Mouse (Mus musculus) embryonic facial prominence, embryonic 10.5 days (tissue): ENCODE data around the gene Ccdc114. TPM values are rescaled to one million over a fixed set of nuclear protein-coding genes. Genes with fewer than 3 reads are reported as not detected.

Experiments used
- polyA plus RNA-seq: library from polyadenylated mRNA; unstranded; fragments of >200 nt; fragmentation: Nextera tagmentation; extraction: Ambion mirVana; gene quantifications from 2 replicates; pipeline ENCODE4 v1.2.1, GENCODE M21; 2016

The Ccdc114 gene
- polyA plus RNA-seq, 1 experiment from 2014 or later: 4.6 TPM

Other genes starting within 250 kb of the Ccdc114 start
- 0.28 and 0.42 TPM in 2 replicates for gene Ntn5, start 240.1 kb upstream of the Ccdc114 start, polyA plus RNA-seq
- gene Sec1, start 229.7 kb upstream of the Ccdc114 start, polyA plus RNA-seq: 0.55 and 0.64 TPM in 2 replicates
- 8.5 and 9.1 TPM in 2 replicates for gene Car11, start 224.2 kb upstream of the Ccdc114 start, polyA plus RNA-seq
- gene Dbp, start 219.0 kb upstream of the Ccdc114 start, polyA plus RNA-seq: 3.6 and 4.3 TPM in 2 replicates
- gene Rpl18, start 208.6 kb upstream of the Ccdc114 start, polyA plus RNA-seq: 1,168 and 1,206 TPM in 2 replicates
- gene Sphk2, start 206.1 kb upstream of the Ccdc114 start, polyA plus RNA-seq: 41.5 and 42.1 TPM in 2 replicates
- gene Fam83e, start 202.9 kb upstream of the Ccdc114 start, polyA plus RNA-seq: 1.8 and 2.2 TPM in 2 replicates
- gene Spaca4, start 198.3 kb upstream of the Ccdc114 start, polyA plus RNA-seq: 0.22 TPM in 1 of 2 replicates, not detected in the other
- gene Lmtk3, start 140.3 kb upstream of the Ccdc114 start, polyA plus RNA-seq: 2.1 and 3.0 TPM in 2 replicates
- 1.6 and 1.7 TPM in 2 replicates for gene Sult2b1, start 139.4 kb upstream of the Ccdc114 start, polyA plus RNA-seq
- 157 and 161 TPM in 2 replicates for gene Cyth2, start 109.5 kb upstream of the Ccdc114 start, polyA plus RNA-seq
- 0.88 and 1.5 TPM in 2 replicates for gene Kcnj14, start 99.3 kb upstream of the Ccdc114 start, polyA plus RNA-seq
- 127 and 132 TPM in 2 replicates for gene Grwd1, start 93.1 kb upstream of the Ccdc114 start, polyA plus RNA-seq
- 30.4 and 36.6 TPM in 2 replicates for gene Kdelr1, start 51.3 kb upstream of the Ccdc114 start, polyA plus RNA-seq
- 0.09 and 0.20 TPM in 2 replicates for gene Grin2d, start 45.7 kb upstream of the Ccdc114 start, polyA plus RNA-seq
- 1.2 and 1.3 TPM in 2 replicates for gene Syngr4, start 27.4 kb upstream of the Ccdc114 start, polyA plus RNA-seq
- gene Tmem143, start 27.1 kb upstream of the Ccdc114 start, polyA plus RNA-seq: 4.5 and 5.5 TPM in 2 replicates
- 9.9 and 15.6 TPM in 2 replicates for gene Emp3, start 2.7 kb upstream of the Ccdc114 start, polyA plus RNA-seq
- gene Abcc6, start 106.2 kb downstream of the Ccdc114 start, polyA plus RNA-seq: 0.10 TPM in 1 of 2 replicates, not detected in the other
- gene Nomo1, start 109.6 kb downstream of the Ccdc114 start, polyA plus RNA-seq: 26.8 and 30.6 TPM in 2 replicates
- gene Kcnj11, start 176.7 kb downstream of the Ccdc114 start, polyA plus RNA-seq: 0.09 and 0.13 TPM in 2 replicates